Mouse (Mus musculus): Measurements from ENCODE around the gene Rufy3. TPM values are rescaled to one million over a fixed set of nuclear protein-coding genes. Genes with fewer than 3 reads are reported as not detected.

The Rufy3 gene
- polyA plus RNA-seq, 1 experiment from 2014 or later: 18.8 TPM

- Histone ChIP-seq H3K9me3 (replicated peaks; ENCODE audit: low read length) (no peaks in the 10 kb centered on the region), H3K4me3 (replicated peaks; ENCODE audit: low read depth, low read length) (no peak overlapping the region), H3K27ac (no peak overlapping the region), H3K27me3 (ENCODE audit: insufficient read depth, low read length) (no peaks in the 10 kb centered on the region), H3K9ac (ENCODE audit: low read depth, low read length) (no peak overlapping the region), H3K36me3 (ENCODE audit: insufficient read depth, low read length) (no peaks in the 10 kb centered on the region), H3K4me2 (ENCODE audit: low read length) (no peak overlapping the region), H3K4me1 (replicated peaks; ENCODE audit: insufficient read depth, low read length) (no peaks in the 10 kb centered on the region)
- DNase-seq (ENCODE audit: low spot score): no peak
- 66% methylated on average over 6 of the region's 6 CpGs for WGBS
- no peak for TF ChIP-seq CTCF (IDR thresholded peaks at IDR 0.05; ENCODE audit: low read depth)
- no peak for ATAC-seq (replicated peaks; ENCODE audit: low FRiP score, low read depth)
Measured at GRCm38 (mm10) chr5:88691506-88692095, 126.8 kb downstream of the Rufy3 start.

GRCm38 (mm10) chr5:88692586-88692985, 127.7 kb downstream of the Rufy3 start:
- no peak for TF ChIP-seq CTCF (IDR thresholded peaks at IDR 0.05; ENCODE audit: low read depth)
- H3K4me2 ChIP-seq (ENCODE audit: low read length): no peak overlapping the region
- no peaks in the 10 kb centered on the region for H3K27me3 ChIP-seq (ENCODE audit: insufficient read depth, low read length)
- no peak overlapping the region for H3K9ac ChIP-seq (ENCODE audit: low read depth, low read length)
- H3K9me3 ChIP-seq (replicated peaks; ENCODE audit: low read length): no peaks in the 10 kb centered on the region
- H3K36me3 ChIP-seq (ENCODE audit: insufficient read depth, low read length): no peaks in the 10 kb centered on the region
- no peak overlapping the region for H3K4me3 ChIP-seq (replicated peaks; ENCODE audit: low read depth, low read length)
- WGBS: 92% methylated on average over 4 of the region's 4 CpGs
- no peak for DNase-seq (ENCODE audit: low spot score)
- ATAC-seq (replicated peaks; ENCODE audit: low FRiP score, low read depth): no peak
- no peak overlapping the region for H3K27ac ChIP-seq
- H3K4me1 ChIP-seq (replicated peaks; ENCODE audit: insufficient read depth, low read length): no peaks in the 10 kb centered on the region

- no peaks in the 10 kb centered on the region for H3K36me3 ChIP-seq (ENCODE audit: insufficient read depth, low read length)
- no peaks in the 10 kb centered on the region for H3K9me3 ChIP-seq (replicated peaks; ENCODE audit: low read length)
- H3K27ac ChIP-seq: no peak overlapping the region
- H3K4me2 ChIP-seq (ENCODE audit: low read length): no peak overlapping the region
- no peaks in the 10 kb centered on the region for H3K27me3 ChIP-seq (ENCODE audit: insufficient read depth, low read length)
- ATAC-seq (replicated peaks; ENCODE audit: low FRiP score, low read depth) (no peak), DNase-seq (ENCODE audit: low spot score) (no peak)
- no peak overlapping the region for H3K9ac ChIP-seq (ENCODE audit: low read depth, low read length)
- no peaks in the 10 kb centered on the region for H3K4me1 ChIP-seq (replicated peaks; ENCODE audit: insufficient read depth, low read length)
- TF ChIP-seq CTCF (IDR thresholded peaks at IDR 0.05; ENCODE audit: low read depth): no peak
- H3K4me3 ChIP-seq (replicated peaks; ENCODE audit: low read depth, low read length): no peak overlapping the region
Measured at GRCm38 (mm10) chr5:88693057-88693456, 128.2 kb downstream of the Rufy3 start.

DNA sequence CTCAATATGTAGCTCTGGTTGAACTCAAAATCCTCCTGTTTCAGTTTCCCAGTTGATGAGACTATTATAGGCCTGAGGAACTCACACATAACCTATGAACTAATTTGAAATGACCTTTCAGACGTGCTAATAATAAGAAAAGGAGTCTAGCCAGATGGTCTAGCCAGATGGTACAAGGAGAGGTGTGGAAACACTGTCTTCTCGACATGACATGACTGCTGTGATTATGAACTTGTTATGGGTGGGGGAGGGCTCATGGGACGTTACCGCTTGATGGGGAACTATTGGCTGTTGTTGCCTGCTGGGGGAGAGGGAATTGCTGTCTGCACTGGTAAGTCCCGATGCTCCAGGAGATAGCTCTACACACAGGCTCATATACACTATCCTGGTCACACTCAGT, 132.5 kb downstream of the Rufy3 start:
- Histone ChIP-seq H3K9ac (ENCODE audit: low read depth, low read length) (no peak overlapping the region), H3K36me3 (ENCODE audit: insufficient read depth, low read length) (no peaks in the 10 kb centered on the region), H3K4me3 (replicated peaks; ENCODE audit: low read depth, low read length) (no peak overlapping the region), H3K4me2 (ENCODE audit: low read length) (no peak overlapping the region), H3K9me3 (replicated peaks; ENCODE audit: low read length) (no peaks in the 10 kb centered on the region), H3K27ac (no peak overlapping the region), H3K4me1 (replicated peaks; ENCODE audit: insufficient read depth, low read length) (no peaks in the 10 kb centered on the region), H3K27me3 (ENCODE audit: insufficient read depth, low read length) (no peaks in the 10 kb centered on the region)
- TF ChIP-seq CTCF (IDR thresholded peaks at IDR 0.05; ENCODE audit: low read depth): no peak
- ATAC-seq (replicated peaks; ENCODE audit: low FRiP score, low read depth) (no peak), DNase-seq (ENCODE audit: low spot score) (no peak)
- WGBS: 81% methylated on average over 5 of the region's 5 CpGs

DNA sequence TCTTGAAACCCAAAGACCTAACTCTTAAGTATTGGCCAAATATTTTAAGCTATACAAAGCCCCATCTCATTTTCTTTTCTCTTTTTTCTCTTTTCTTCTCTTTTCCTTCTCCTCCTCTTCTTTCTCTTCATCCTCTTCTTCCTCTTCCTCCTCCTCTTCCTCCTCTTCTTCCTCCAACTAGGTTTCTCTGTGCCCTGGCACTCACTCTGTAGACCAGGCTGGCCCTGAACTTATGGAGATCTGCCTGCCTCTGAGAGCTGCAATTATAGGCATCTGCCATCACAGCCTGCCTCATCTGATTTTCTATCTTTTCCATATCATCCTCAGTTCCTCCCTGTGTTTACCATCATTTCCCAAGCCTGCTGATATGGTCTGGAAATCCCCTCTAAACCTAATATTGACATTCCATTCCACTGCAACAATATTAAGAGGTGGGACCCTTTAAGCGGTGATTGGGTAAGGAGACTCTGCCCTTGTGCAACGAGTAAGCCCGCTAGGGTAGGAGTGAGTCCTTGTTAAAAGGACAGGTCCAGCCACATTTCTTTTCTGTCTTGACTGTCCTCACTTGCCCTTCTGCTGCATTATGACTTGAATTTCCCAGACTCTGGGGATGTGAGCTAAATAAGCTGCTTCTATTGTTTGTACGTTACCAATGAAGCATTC, 134.5 kb downstream of the Rufy3 start:
- DNase-seq (ENCODE audit: low spot score): no peak
- no peak overlapping the region for H3K27ac ChIP-seq
- no peaks in the 10 kb centered on the region for H3K4me1 ChIP-seq (replicated peaks; ENCODE audit: insufficient read depth, low read length)
- no peak for ATAC-seq (replicated peaks; ENCODE audit: low FRiP score, low read depth)
- 71% methylated on average over 4 of the region's 4 CpGs for WGBS
- no peaks in the 10 kb centered on the region for H3K27me3 ChIP-seq (ENCODE audit: insufficient read depth, low read length)
- H3K36me3 ChIP-seq (ENCODE audit: insufficient read depth, low read length): no peaks in the 10 kb centered on the region
- H3K4me3 ChIP-seq (replicated peaks; ENCODE audit: low read depth, low read length): no peak overlapping the region
- no peak overlapping the region for H3K9ac ChIP-seq (ENCODE audit: low read depth, low read length)
- no peaks in the 10 kb centered on the region for H3K9me3 ChIP-seq (replicated peaks; ENCODE audit: low read length)
- no peak overlapping the region for H3K4me2 ChIP-seq (ENCODE audit: low read length)
- TF ChIP-seq CTCF (IDR thresholded peaks at IDR 0.05; ENCODE audit: low read depth): no peak

Other genes with a start within 250 kb of the Rufy3 start
- gene Prol1, start 247.7 kb upstream of the Rufy3 start, polyA plus RNA-seq (2015; fragmentation: Nextera tagmentation; extraction: Ambion mirVana): not detected in 2 replicates
- not detected in 2 replicates for gene Amtn, start 188.9 kb upstream of the Rufy3 start, polyA plus RNA-seq (2015; fragmentation: Nextera tagmentation; extraction: Ambion mirVana)
- gene Ambn, start 109.0 kb upstream of the Rufy3 start, polyA plus RNA-seq (2015; fragmentation: Nextera tagmentation; extraction: Ambion mirVana): not detected in 2 replicates
- gene Enam, start 77.1 kb upstream of the Rufy3 start, polyA plus RNA-seq (2015; fragmentation: Nextera tagmentation; extraction: Ambion mirVana): not detected in 2 replicates
- gene Jchain, start 37.1 kb upstream of the Rufy3 start, polyA plus RNA-seq (2015; fragmentation: Nextera tagmentation; extraction: Ambion mirVana): 0.13 and 0.19 TPM in 2 replicates
- gene Utp3, start 10.6 kb upstream of the Rufy3 start, polyA plus RNA-seq (2015; fragmentation: Nextera tagmentation; extraction: Ambion mirVana): 53.4 and 58.9 TPM in 2 replicates
- 82.0 and 82.7 TPM in 2 replicates for gene Grsf1, start 111.1 kb downstream of the Rufy3 start, polyA plus RNA-seq (2015; fragmentation: Nextera tagmentation; extraction: Ambion mirVana)
- gene Mob1b, start 155.8 kb downstream of the Rufy3 start, polyA plus RNA-seq (2015; fragmentation: Nextera tagmentation; extraction: Ambion mirVana): 8.7 and 9.1 TPM in 2 replicates
- gene Dck, start 200.0 kb downstream of the Rufy3 start, polyA plus RNA-seq (2015; fragmentation: Nextera tagmentation; extraction: Ambion mirVana): 20.3 and 25.8 TPM in 2 replicates